Mouse (Mus musculus) forebrain, embryonic 11.5 days (tissue): Measurements from ENCODE around the gene Cdc42bpb. TPM values are rescaled to one million over a fixed set of nuclear protein-coding genes. Genes with fewer than 3 reads are reported as not detected.

Experiments
- ATAC-seq: fragments of 200-750 bp; cut with Nextera tagmentation; replicated peaks from 2 replicates; pipeline ENCODE4 v1.8.0; 2017; ENCODE audit warnings: moderate TSS enrichment; ENCODE audit not compliant: low FRiP score
- DNase-seq: peaks from one replicate; pipeline ENCODE4 v3.0.0-alpha.2; 2017; ENCODE audit warnings: low spot score
- H3K27ac ChIP-seq: fragments of 300-500 bp; sonication (generic); 2 replicates; pipeline ENCODE4 v1.5.1; 2014; ENCODE audit warnings: low read depth, low read length
- H3K27me3 ChIP-seq: fragments of 300-500 bp; sonication (generic); 2 replicates; pipeline ENCODE4 v1.6.1; 2014; ENCODE audit warnings: mild to moderate bottlenecking, low read length, mixed read lengths; ENCODE audit not compliant: control insufficient read depth, insufficient read depth
- H3K36me3 ChIP-seq: fragments of 300-500 bp; sonication (generic); 2 replicates; pipeline ENCODE4 v1.6.1; 2014; ENCODE audit warnings: mild to moderate bottlenecking, low read length, moderate library complexity, mixed read lengths; ENCODE audit not compliant: control insufficient read depth, insufficient read depth
- H3K4me1 ChIP-seq: fragments of 300-500 bp; sonication (generic); replicated peaks from 2 replicates; pipeline ENCODE4 v1.6.1; 2014; ENCODE audit warnings: low read length, mixed read lengths; ENCODE audit not compliant: control insufficient read depth, insufficient read depth
- H3K4me2 ChIP-seq: fragments of 300-500 bp; sonication (generic); 2 replicates; pipeline ENCODE4 v1.6.1; 2014; ENCODE audit warnings: low read depth, mild to moderate bottlenecking, low read length, moderate library complexity, mixed read lengths; ENCODE audit not compliant: severe bottlenecking
- H3K4me3 ChIP-seq: fragments of 300-500 bp; sonication (generic); 2 replicates; pipeline ENCODE4 v1.5.1; 2014; ENCODE audit warnings: low read depth, low read length
- H3K9ac ChIP-seq: fragments of 300-500 bp; sonication (generic); 2 replicates; pipeline ENCODE4 v1.6.1; 2014; ENCODE audit warnings: low read length
- H3K9me3 ChIP-seq: fragments of 300-500 bp; sonication (generic); 2 replicates; pipeline ENCODE4 v1.6.1; 2016; ENCODE audit warnings: low read length, mixed read lengths; ENCODE audit not compliant: control insufficient read depth
- WGBS: fragments of 180-500 bp; shearing (Covaris S2); extraction: QIAGEN DNeasy Blood & Tissue Kit; methylation state at CpG from one replicate; pipeline ENCODE4 v1.1.7; 2014; 5-methylcytosine and 5-hydroxymethylcytosine counted together
- polyA plus RNA-seq: library from polyadenylated mRNA; unstranded; fragments of >200 nt; fragmentation: Nextera tagmentation; extraction: Ambion mirVana; gene quantifications from 2 replicates; pipeline ENCODE4 v1.2.1, GENCODE M21; 2014

Gene Cdc42bpb
- polyA plus RNA-seq, 1 experiment from 2014 or later: 44.0 TPM

- H3K4me2 ChIP-seq: no peak overlapping the region
- H3K36me3 ChIP-seq: no peaks in the 10 kb centered on the region
- no peak overlapping the region for H3K27ac ChIP-seq
These were observed 16.0 kb downstream of the Cdc42bpb start for GRCm38 (mm10) chr12:111361319-111362098.

GRCm38 (mm10) chr12:111360671-111361070, 16.8 kb downstream of the Cdc42bpb start:
- WGBS: 93% methylated on average over 16 of the region's 16 CpGs

More at GRCm38 (mm10) chr12:111361319-111362098, 16.0 kb downstream of the Cdc42bpb start:
- Histone ChIP-seq H3K9me3 (no peaks in the 10 kb centered on the region), H3K27me3 (no peaks in the 10 kb centered on the region), H3K9ac (no peak overlapping the region), H3K4me3 (no peak overlapping the region), H3K4me1 (peaks cover 5% of the 10 kb centered on the region; the same call in 1 of the 2 replicates)
- WGBS: 85% methylated on average over 14 of the region's 14 CpGs
- DNase-seq: no peak
- ATAC-seq: no peak

GRCm38 (mm10) chr12:111356216-111356615, 21.3 kb downstream of the Cdc42bpb start:
- no peak overlapping the region for H3K27ac ChIP-seq
- no peak overlapping the region for H3K4me2 ChIP-seq
- H3K36me3 ChIP-seq: no peaks in the 10 kb centered on the region
- 86% methylated on average over 8 of the region's 8 CpGs for WGBS
- peaks cover 16% of the 10 kb centered on the region; the same call in 1 of the 2 replicates for H3K4me1 ChIP-seq
- DNase-seq (no peak), ATAC-seq (no peak)
- no peak overlapping the region for H3K4me3 ChIP-seq
- no peaks in the 10 kb centered on the region for H3K27me3 ChIP-seq
- no peak overlapping the region for H3K9ac ChIP-seq
- H3K9me3 ChIP-seq: no peaks in the 10 kb centered on the region

More at GRCm38 (mm10) chr12:111360671-111361070, 16.8 kb downstream of the Cdc42bpb start:
- Histone ChIP-seq H3K9ac (no peak overlapping the region), H3K27ac (no peak overlapping the region), H3K27me3 (no peaks in the 10 kb centered on the region), H3K4me3 (no peak overlapping the region), H3K4me2 (no peak overlapping the region), H3K9me3 (no peaks in the 10 kb centered on the region), H3K4me1 (peaks cover 5% of the 10 kb centered on the region; the same call in 1 of the 2 replicates), H3K36me3 (no peaks in the 10 kb centered on the region)
- DNase-seq: no peak
- no peak for ATAC-seq

- H3K4me1 ChIP-seq: peaks cover 16% of the 10 kb centered on the region; the same call in 1 of the 2 replicates
- peak overlapping the region; percentile 37; the same call in 1 of the 2 replicates for H3K27ac ChIP-seq
- H3K9me3 ChIP-seq: no peaks in the 10 kb centered on the region
- no peak overlapping the region for H3K4me2 ChIP-seq
- H3K36me3 ChIP-seq: no peaks in the 10 kb centered on the region
- H3K27me3 ChIP-seq: no peaks in the 10 kb centered on the region
- WGBS: 85% methylated on average over 5 of the region's 5 CpGs
- H3K9ac ChIP-seq: no peak overlapping the region
- DNase-seq (no peak), ATAC-seq (no peak)
- no peak overlapping the region for H3K4me3 ChIP-seq
These were observed 23.4 kb downstream of the Cdc42bpb start for GRCm38 (mm10) chr12:111354142-111354541.

- H3K4me1 ChIP-seq: peaks cover 16% of the 10 kb centered on the region; the same call in 1 of the 2 replicates
- H3K4me3 ChIP-seq: no peak overlapping the region
- ATAC-seq (peak; percentile 58; the same call in 1 of the 2 replicates), DNase-seq (no peak)
- H3K27ac ChIP-seq: peak overlapping the region; percentile 37; the same call in 1 of the 2 replicates
- no peak overlapping the region for H3K9ac ChIP-seq
- H3K36me3 ChIP-seq: no peaks in the 10 kb centered on the region
- H3K4me2 ChIP-seq: no peak overlapping the region
- H3K27me3 ChIP-seq: no peaks in the 10 kb centered on the region
- 64% methylated on average over 15 of the region's 15 CpGs for WGBS
- no peaks in the 10 kb centered on the region for H3K9me3 ChIP-seq
These were observed 24.0 kb downstream of the Cdc42bpb start for GRCm38 (mm10) chr12:111353439-111353915.

- H3K9ac ChIP-seq: no peak overlapping the region
- no peak overlapping the region for H3K4me3 ChIP-seq
- no peak overlapping the region for H3K4me2 ChIP-seq
- peaks cover 16% of the 10 kb centered on the region; the same call in 1 of the 2 replicates for H3K4me1 ChIP-seq
- ATAC-seq (no peak), DNase-seq (no peak)
- no peaks in the 10 kb centered on the region for H3K27me3 ChIP-seq
- H3K27ac ChIP-seq: no peak overlapping the region
- H3K9me3 ChIP-seq: no peaks in the 10 kb centered on the region
- 93% methylated on average over 11 of the region's 11 CpGs for WGBS
- no peaks in the 10 kb centered on the region for H3K36me3 ChIP-seq
These were observed 24.5 kb downstream of the Cdc42bpb start for GRCm38 (mm10) chr12:111353008-111353407.

GRCm38 (mm10) chr12:111352520-111352919, 25.0 kb downstream of the Cdc42bpb start:
- no peak overlapping the region for H3K27ac ChIP-seq
- 94% methylated on average over 10 of the region's 10 CpGs for WGBS
- no peak overlapping the region for H3K9ac ChIP-seq
- peaks cover 14% of the 10 kb centered on the region; the same call in 1 of the 2 replicates for H3K4me1 ChIP-seq
- ATAC-seq (no peak), DNase-seq (no peak)
- no peaks in the 10 kb centered on the region for H3K36me3 ChIP-seq
- H3K9me3 ChIP-seq: no peaks in the 10 kb centered on the region
- no peak overlapping the region for H3K4me2 ChIP-seq
- H3K4me3 ChIP-seq: no peak overlapping the region
- no peaks in the 10 kb centered on the region for H3K27me3 ChIP-seq

- H3K27me3 ChIP-seq: no peaks in the 10 kb centered on the region
- H3K4me1 ChIP-seq: peaks cover 11% of the 10 kb centered on the region; the same call in 1 of the 2 replicates
- DNase-seq: no peak
- H3K9me3 ChIP-seq: no peaks in the 10 kb centered on the region
- no peak for ATAC-seq
- WGBS: 92% methylated on average over 15 of the region's 15 CpGs
- no peak overlapping the region for H3K27ac ChIP-seq
- no peak overlapping the region for H3K4me2 ChIP-seq
- no peak overlapping the region for H3K4me3 ChIP-seq
- H3K9ac ChIP-seq: no peak overlapping the region
- H3K36me3 ChIP-seq: no peaks in the 10 kb centered on the region
These were observed 27.8 kb downstream of the Cdc42bpb start for GRCm38 (mm10) chr12:111349540-111350231.
